In the genomic region with DNA sequence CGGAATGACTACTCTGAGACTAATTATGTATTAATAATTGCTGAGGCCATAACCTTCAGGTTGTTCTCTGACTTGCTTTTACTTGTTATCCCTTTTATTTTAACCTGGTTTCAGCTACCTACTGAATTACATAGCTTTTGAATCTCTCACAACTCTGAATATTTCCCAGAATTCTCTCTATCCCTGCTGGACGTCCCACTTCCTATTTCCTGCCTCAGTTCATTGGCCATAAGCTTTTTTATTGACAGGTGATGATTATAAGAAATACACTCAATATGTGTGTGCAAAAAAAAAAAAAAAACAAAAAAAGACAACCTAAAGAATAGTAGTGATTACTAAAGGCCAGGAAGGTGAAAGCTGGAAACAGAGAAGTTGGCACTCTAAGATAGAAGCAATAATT, we compare ENCODE assay signal across 18 mouse cellular contexts. TPM values are rescaled to one million over a fixed set of nuclear protein-coding genes. Genes with fewer than 3 reads are reported as not detected.
DNase-seq lines count a peak whose midpoint lies in the region; TF ChIP-seq lines count a peak whose summit lies in the region.
"Had no signal": no experiment of that assay in that cellular context is flagged by ENCODE, and none has a peak within 500 bp of the region (broad histone marks: within the 10 kb centered on the region; RNA-seq: fewer than 3 reads in every experiment).

No protein-coding gene starts in this region.

- peak overlapping the region in 1 of 2 experiments; percentile 49; a peak in 2 of 4 replicates for H3K4me3 ChIP-seq in MEL (ENCODE audit: control insufficient read depth in 1 of 2, insufficient read depth in 1 of 2, low read depth in 2 of 2, low read length in 2 of 2)

- TF ChIP-seq EP300 in MEL (IDR thresholded peaks at IDR 0.05; ENCODE audit: low read depth in 1 of 2, low read length in 2 of 2) = no peak

- peaks cover 15% of the 10 kb centered on the region for H3K79me2 ChIP-seq in MEL (ENCODE audit: control insufficient read depth, insufficient read depth, low read length, poor library complexity)

- TF ChIP-seq RAD21 in MEL (IDR thresholded peaks at IDR 0.05; ENCODE audit: low read depth, low read length) = no peak

- no peak for TF ChIP-seq POLR2A in MEL (IDR thresholded peaks at IDR 0.05; ENCODE audit: control insufficient read depth in 1 of 2, insufficient read depth in 1 of 2, low read depth in 1 of 2, low read length in 2 of 2, poor library complexity in 1 of 2)

- peak overlapping the region; percentile 36 for H3K9ac ChIP-seq in MEL (ENCODE audit: control insufficient read depth, low read depth, low read length, poor library complexity, severe bottlenecking)

- H3K27me3 ChIP-seq in MEL (ENCODE audit: control insufficient read depth in 1 of 2, insufficient read depth in 2 of 2, low read length in 2 of 2) = no peaks in the 10 kb centered on the region
- H3K27me3 ChIP-seq: CH12.LX, Patski had no signal

- peak overlapping the region; percentile 60 for H3K27ac ChIP-seq in MEL (ENCODE audit: control insufficient read depth, low read depth, low read length)

- H3K9me3 ChIP-seq in MEL (replicated peaks; ENCODE audit: insufficient read depth, low read length) = no peaks in the 10 kb centered on the region

- DNase-seq in cerebellum, adult 9-10 months = peak; percentile 45
- no peak for DNase-seq in cerebellum, adult 11 months
- peak; percentile 70 for DNase-seq in MEL (ENCODE audit: low read depth, low spot score)
- DNase-seq in heart, adult 18-20 months = no peak
- DNase-seq: adrenal gland, adult 2 months; adrenal gland, adult 8-10 months; adrenal gland, postnatal 10 days; adrenal gland, postnatal 14 days; adrenal gland, postnatal 25 days; adrenal gland, postnatal 36 days; B cell, adult 2 months; cerebellum, adult 11-12 months; cerebellum, adult 18-20 months; cerebellum, adult 2 months; cerebellum, adult 8-10 months had no signal

- TF ChIP-seq CTCF in MEL (IDR thresholded peaks at IDR 0.05 in 2 of 3, conservative IDR thresholded peaks at IDR 0.05 in 1 of 3; ENCODE audit: control insufficient read depth in 1 of 3, insufficient read depth in 1 of 3, low read depth in 2 of 3, low read length in 3 of 3, poor library complexity in 1 of 3, severe bottlenecking in 1 of 3) = no peak

- H3K36me3 ChIP-seq in MEL (ENCODE audit: control insufficient read depth in 1 of 2, insufficient read depth in 2 of 2, low read length in 2 of 2) = peaks cover 0 to 7% of the 10 kb centered on the region in 2 experiments; a peak in 2 of 4 replicates
- H3K36me3 ChIP-seq: G1E had no signal

- H3K4me1 ChIP-seq in MEL (ENCODE audit: control insufficient read depth in 1 of 2, insufficient read depth in 2 of 2, low read length in 2 of 2) = peaks cover 4 to 6% of the 10 kb centered on the region in 2 experiments; a peak in 3 of 4 replicates

TF ChIP-seq in MEL, 35 proteins besides CTCF, POLR2A, EP300 and RAD21:
- peak; percentile 81 for TF ChIP-seq ZNF384 (IDR thresholded peaks at IDR 0.05; ENCODE audit: low read depth, low read length)
- peak; percentile 79 for TF ChIP-seq ELF1 (IDR thresholded peaks at IDR 0.05; ENCODE audit: low read depth, low read length)
- TF ChIP-seq HCFC1 (IDR thresholded peaks at IDR 0.05; ENCODE audit: low read depth, low read length) = peak; percentile 67
- 0 out of 2 replicates have a peak, but pooled peaks have one; percentile 20 for TF ChIP-seq SIN3A (IDR thresholded peaks at IDR 0.05; ENCODE audit: low read length)
- TF ChIP-seq ZMIZ1 (IDR thresholded peaks at IDR 0.05; ENCODE audit: low read depth, low read length) = no peak

RNA-seq across cellular contexts. Expression of gene Lnpep, which starts 2.7 kb away (rescaled TPM):
- 20.7 and 25.1 TPM in 2 replicates for total RNA-seq in MEL (2012; rRNA removed)
- 100 to 1,000 TPM in 1 of 2 experiments, 10 to 100 TPM in 1; 10.0 to 773 TPM for polyA plus RNA-seq in MEL (2012; ENCODE audit: insufficient read depth in 1 of 2, insufficient read length in 2 of 2, low read depth in 1 of 2, low replicate concordance in 2 of 2, missing spikeins in 1 of 2)
- total RNA-seq in heart, adult 18-20 months (2021) = 100 to 1,000 TPM; 154 to 167 TPM

Comparison
In these comparisons a context has a peak if more than half of its experiments do, and no peak if none do; other contexts are left out.
1. DNase-seq: peak in cerebellum, adult 9-10 months (single experiment) and MEL (single experiment); none in cerebellum, adult 11 months (single experiment) and heart, adult 18-20 months (0 of 2).